In genomic region chr5:147630426-147631290, GRCm38 (mm10) we compare ENCODE assay signal across 15 mouse cellular contexts.
DNase-seq lines count a peak whose midpoint lies in the region; ATAC-seq and TF ChIP-seq lines count a peak whose summit lies in the region.
"Had no signal": no experiment of that assay in that cellular context is flagged by ENCODE, and none has a peak within 500 bp of the region (broad histone marks: within the 10 kb centered on the region; RNA-seq: fewer than 3 reads in every experiment).

No protein-coding gene starts in this region.

- no peak overlapping the region for H3K4me2 ChIP-seq in liver, postnatal 0 days (ENCODE audit: low read depth, low read length)
- no peak overlapping the region for H3K4me2 ChIP-seq in kidney, postnatal 0 days (ENCODE audit: low read length)
- H3K4me2 ChIP-seq: liver, embryonic 15.5 days; neural tube, embryonic 13.5 days had no signal

- TF ChIP-seq POLR2A in liver, adult 2 months (IDR thresholded peaks at IDR 0.05; ENCODE audit: extremely low read depth, insufficient read depth, low read length), result no peak

- DNase-seq in adrenal gland, adult 2 months, result peak; percentile 38
- no peak for DNase-seq in adrenal gland, adult 18-20 months (ENCODE audit: low spot score in 2 of 2)
- peak; percentile 7 for DNase-seq in liver, adult 2 months (ENCODE audit: extremely low read depth, low read depth, low spot score)
- no peak for DNase-seq in liver, postnatal 0 days
- peak; percentile 2 for DNase-seq in adrenal gland, postnatal 25 days
- peak; percentile 47 for DNase-seq in kidney, postnatal 0 days (ENCODE audit: low spot score)
- no peak for DNase-seq in thymus, postnatal 14 days
- no peak for DNase-seq in gastrocnemius, postnatal 36 days
- DNase-seq: cerebellum, adult 8-10 months; forebrain, postnatal 0 days; layer of hippocampus, adult 9-11 months; left cerebral cortex, postnatal 4 days had no signal

- no peaks in the 10 kb centered on the region for H3K27me3 ChIP-seq in liver, adult 2 months (ENCODE audit: control insufficient read depth, insufficient read depth, low read length)
- no peaks in the 10 kb centered on the region for H3K27me3 ChIP-seq in liver, postnatal 0 days (ENCODE audit: insufficient read depth, low read length)
- no peaks in the 10 kb centered on the region for H3K27me3 ChIP-seq in kidney, postnatal 0 days (ENCODE audit: insufficient read depth, low read length)
- H3K27me3 ChIP-seq: liver, embryonic 15.5 days; neural tube, embryonic 13.5 days had no signal

- H3K9me3 ChIP-seq in liver, postnatal 0 days (ENCODE audit: low read length), result no peaks in the 10 kb centered on the region
- H3K9me3 ChIP-seq in kidney, postnatal 0 days (replicated peaks; ENCODE audit: low read length), result no peaks in the 10 kb centered on the region
- H3K9me3 ChIP-seq: liver, embryonic 15.5 days; neural tube, embryonic 13.5 days had no signal

- H3K36me3 ChIP-seq in liver, adult 2 months (ENCODE audit: control insufficient read depth, insufficient read depth, low read length), result no peaks in the 10 kb centered on the region
- H3K36me3 ChIP-seq in liver, postnatal 0 days (replicated peaks; ENCODE audit: insufficient read depth, low read length), result no peaks in the 10 kb centered on the region
- no peaks in the 10 kb centered on the region for H3K36me3 ChIP-seq in kidney, postnatal 0 days (ENCODE audit: insufficient read depth, low read length)
- H3K36me3 ChIP-seq: liver, embryonic 15.5 days; neural tube, embryonic 13.5 days had no signal

- TF ChIP-seq CTCF in liver, adult 2 months (IDR thresholded peaks at IDR 0.05; ENCODE audit: low read depth, low read length), result no peak
- no peak for TF ChIP-seq CTCF in liver, postnatal 0 days (IDR thresholded peaks at IDR 0.05; ENCODE audit: low read depth)
- TF ChIP-seq CTCF in kidney, postnatal 0 days (IDR thresholded peaks at IDR 0.05; ENCODE audit: low read depth), result no peak

- TF ChIP-seq EP300 in liver, postnatal 0 days (IDR thresholded peaks at IDR 0.05; ENCODE audit: low read depth), result no peak

- intact Hi-C loops in gastrocnemius, postnatal 36 days (cut with DNase I), result no loop called here

- H3K4me1 ChIP-seq in liver, adult 2 months (ENCODE audit: control insufficient read depth, insufficient read depth, low read length), result 0 out of 2 replicates have a peak, but pooled peaks cover 2% of the 10 kb centered on the region
- no peaks in the 10 kb centered on the region for H3K4me1 ChIP-seq in liver, postnatal 0 days (ENCODE audit: insufficient read depth)
- no peaks in the 10 kb centered on the region for H3K4me1 ChIP-seq in kidney, postnatal 0 days (replicated peaks; ENCODE audit: insufficient read depth, low read length)
- H3K4me1 ChIP-seq: liver, embryonic 15.5 days; neural tube, embryonic 13.5 days had no signal

- no peak overlapping the region for H3K4me3 ChIP-seq in liver, adult 2 months (ENCODE audit: insufficient read depth, low read depth, low read length)
- no peak overlapping the region for H3K4me3 ChIP-seq in liver, postnatal 0 days (ENCODE audit: low read depth, low read length)
- no peak overlapping the region for H3K4me3 ChIP-seq in kidney, postnatal 0 days (replicated peaks; ENCODE audit: low read depth, low read length)
- H3K4me3 ChIP-seq: erythroblast, embryonic 14.5 days; liver, embryonic 15.5 days; neural tube, embryonic 13.5 days had no signal

- H3K79me2 ChIP-seq in liver, adult 2 months (ENCODE audit: control insufficient read depth, insufficient read depth, low read length), result no peaks in the 10 kb centered on the region

- H3K9ac ChIP-seq in liver, adult 2 months (ENCODE audit: low read depth, low read length), result 0 out of 2 replicates have a peak overlapping the region, but pooled peaks have one; percentile 21
- no peak overlapping the region for H3K9ac ChIP-seq in liver, postnatal 0 days (replicated peaks)
- H3K9ac ChIP-seq in kidney, postnatal 0 days (ENCODE audit: low read depth, low read length), result no peak overlapping the region
- H3K9ac ChIP-seq: forebrain, postnatal 0 days; liver, embryonic 15.5 days; neural tube, embryonic 13.5 days had no signal

- H3K27ac ChIP-seq in liver, adult 2 months (replicated peaks; ENCODE audit: insufficient read depth, low read depth, low read length), result peak overlapping the region; percentile 73
- H3K27ac ChIP-seq in liver, postnatal 0 days (ENCODE audit: low read depth), result no peak overlapping the region
- H3K27ac ChIP-seq in kidney, postnatal 0 days, result no peak overlapping the region
- H3K27ac ChIP-seq: liver, embryonic 15.5 days; neural tube, embryonic 13.5 days had no signal

- 73% methylated on average over 17 of the region's 17 CpGs for WGBS in liver, adult 2 months
- 66% methylated on average over 17 of the region's 17 CpGs for WGBS in liver, postnatal 0 days (ENCODE audit: insufficient replicate concordance)
- 74% methylated on average over 17 of the region's 17 CpGs for WGBS in kidney, postnatal 0 days

- no peak for ATAC-seq in liver, postnatal 0 days
- ATAC-seq in kidney, postnatal 0 days (replicated peaks; ENCODE audit: low FRiP score, low read depth), result no peak
- ATAC-seq: forebrain, postnatal 0 days had no signal

Comparison
In these comparisons a context has a peak if more than half of its experiments do, and no peak if none do; other contexts are left out.
1. DNase-seq: peak in adrenal gland, adult 2 months (single experiment), liver, adult 2 months (single experiment), adrenal gland, postnatal 25 days (single experiment) and kidney, postnatal 0 days (single experiment); none in adrenal gland, adult 18-20 months (0 of 2), liver, postnatal 0 days (single experiment), thymus, postnatal 14 days (single experiment) and gastrocnemius, postnatal 36 days (0 of 2).